Mouse (Mus musculus): ENCODE results near the gene 4931422A03Rik.

4931422A03Rik gene

DNA sequence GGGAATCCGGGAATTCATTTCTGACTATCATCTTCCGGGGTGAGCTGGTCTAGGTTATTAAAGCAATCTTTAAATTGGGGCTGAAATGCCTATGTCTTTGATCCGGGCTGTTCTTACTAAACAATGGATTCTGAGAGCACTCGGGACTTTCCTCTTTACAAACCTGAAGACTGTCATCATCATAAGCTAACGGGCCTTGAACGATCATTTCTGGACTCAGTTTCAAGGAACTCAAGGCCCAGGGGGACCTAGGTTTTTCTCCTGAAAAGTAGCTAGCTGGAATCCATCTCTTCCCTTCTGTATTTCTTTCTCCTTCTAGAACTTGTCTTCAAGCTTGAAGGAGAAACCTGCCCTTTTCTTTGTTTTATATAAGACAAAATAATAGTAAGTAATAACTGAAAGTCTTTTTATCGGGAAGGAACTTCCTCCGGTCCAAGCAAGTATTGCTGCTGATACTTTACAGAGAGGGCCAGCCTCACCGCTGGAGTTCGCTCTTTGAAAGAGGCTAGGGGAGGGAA lies 59.2 kb downstream of the 4931422A03Rik start:
- DNase-seq (ENCODE audit: low spot score) = no peak

DNA sequence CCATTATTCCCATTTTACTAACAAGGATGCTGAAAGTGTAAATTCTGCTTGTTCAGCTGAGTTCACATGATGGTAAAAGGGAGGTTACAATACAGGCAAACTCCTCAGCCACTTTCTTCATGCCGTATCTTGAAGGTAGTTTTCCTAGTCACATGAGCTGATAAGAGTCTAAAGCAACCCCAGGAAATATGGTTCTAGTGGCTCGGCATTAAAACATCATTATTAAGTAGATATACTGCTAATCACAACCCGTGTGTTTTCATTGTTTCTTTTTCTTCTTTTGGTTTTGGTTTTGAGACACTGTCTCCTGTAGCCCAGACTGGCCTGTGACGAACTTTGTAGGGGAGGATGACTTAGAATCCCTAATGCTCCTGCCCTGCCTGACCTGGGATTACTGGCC lies 60.0 kb downstream of the 4931422A03Rik start:
- DNase-seq (ENCODE audit: low spot score) = no peak

DNA sequence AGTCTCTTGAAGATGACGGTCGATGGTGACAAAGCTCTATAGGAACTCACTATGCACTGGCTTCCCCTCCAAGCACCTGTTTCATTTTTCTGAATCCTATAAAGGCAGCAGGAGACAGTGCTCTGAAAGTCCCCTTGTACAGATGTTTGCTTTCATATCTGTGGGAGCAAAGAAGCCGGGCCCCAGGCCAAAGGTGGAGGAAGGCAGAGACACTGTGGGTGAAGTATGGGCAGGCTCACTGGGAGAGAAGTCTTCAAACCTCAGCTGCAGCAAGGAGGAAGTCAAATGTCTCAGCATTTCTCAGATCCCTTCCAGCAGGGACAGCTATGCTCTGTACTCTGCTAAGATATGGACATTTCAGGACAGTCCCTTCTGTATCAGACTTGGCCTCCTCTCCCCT lies 62.8 kb downstream of the 4931422A03Rik start:
- DNase-seq (ENCODE audit: low spot score) = no peak

DNA sequence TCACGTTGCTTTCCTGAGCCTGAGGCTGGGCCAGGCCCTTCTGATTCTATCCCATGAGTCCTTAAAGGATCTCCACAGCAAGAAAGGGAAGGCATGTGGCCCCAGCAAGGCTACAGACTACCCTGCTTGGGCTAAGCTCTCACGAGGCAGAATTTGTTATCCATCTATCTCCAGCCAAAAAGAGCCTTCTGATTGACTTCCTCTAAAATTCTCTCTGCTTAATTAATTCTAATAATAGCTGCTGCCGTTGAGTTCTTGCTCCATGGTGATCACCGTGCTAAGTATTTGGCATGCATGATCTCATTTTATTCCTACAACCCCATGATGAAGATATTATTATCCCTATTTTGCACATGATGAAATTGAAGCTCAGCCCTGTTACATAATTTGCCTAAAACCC lies 65.8 kb downstream of the 4931422A03Rik start:
- DNase-seq (ENCODE audit: low spot score) = no peak

DNA sequence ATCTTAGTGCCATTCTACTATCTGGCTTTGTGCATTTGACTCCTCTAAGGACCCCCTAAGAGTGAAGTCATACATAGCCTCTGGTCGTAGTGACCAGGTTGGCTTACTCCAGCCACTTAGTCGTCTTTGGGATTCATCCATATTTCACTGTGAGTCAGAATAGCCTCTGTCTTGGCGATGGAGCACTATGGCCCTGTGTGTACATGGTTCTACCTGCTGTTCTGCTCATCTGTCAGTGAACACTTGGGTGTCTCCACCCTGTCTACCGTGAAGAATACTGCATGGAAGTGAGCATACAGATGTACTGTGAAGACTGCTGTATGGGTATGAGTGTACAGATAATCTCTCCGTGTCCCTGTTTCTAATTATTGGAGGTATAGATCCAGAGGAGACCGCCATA lies 68.6 kb downstream of the 4931422A03Rik start:
- DNase-seq (ENCODE audit: low spot score) = no peak

DNA sequence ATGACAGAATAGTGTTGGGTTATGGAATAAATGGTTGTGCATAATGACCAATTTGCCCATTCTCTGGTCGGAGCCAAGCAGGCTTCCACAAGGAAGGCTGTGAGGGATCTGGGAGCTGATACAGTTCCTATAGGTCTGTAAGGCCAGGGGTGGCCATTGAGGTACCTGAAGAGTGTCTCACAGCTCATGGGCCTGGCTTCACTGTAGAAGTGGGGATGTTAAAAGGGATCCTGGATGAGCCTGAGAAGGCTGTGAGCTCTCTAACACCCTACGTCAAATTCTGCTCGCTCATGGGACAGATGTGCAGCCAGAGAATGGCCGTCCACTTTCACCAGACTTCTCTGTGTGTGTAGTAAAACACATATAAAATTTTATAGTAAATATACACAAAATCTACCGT lies 69.1 kb downstream of the 4931422A03Rik start:
- DNase-seq (ENCODE audit: low spot score) = no peak

DNA sequence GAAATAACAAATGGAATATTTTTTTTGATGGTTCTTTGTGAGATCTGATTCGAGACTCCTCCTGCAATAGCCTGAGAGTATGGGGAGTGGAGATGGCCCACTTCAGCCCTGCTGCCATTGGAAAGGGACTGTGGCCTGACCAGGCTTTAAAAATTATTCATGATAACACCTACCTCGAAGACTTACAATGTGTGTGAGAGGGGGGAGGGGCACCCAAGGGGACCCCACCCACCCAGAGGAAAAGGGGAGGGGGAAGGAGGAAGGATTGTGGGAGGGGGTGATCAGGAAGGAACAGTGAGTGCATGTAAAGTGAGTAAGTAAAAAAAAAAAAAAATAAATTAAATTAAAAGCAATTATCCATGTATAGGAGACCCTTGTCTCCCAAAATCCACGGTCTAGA lies 69.5 kb downstream of the 4931422A03Rik start:
- no peak for DNase-seq (ENCODE audit: low spot score)

DNA sequence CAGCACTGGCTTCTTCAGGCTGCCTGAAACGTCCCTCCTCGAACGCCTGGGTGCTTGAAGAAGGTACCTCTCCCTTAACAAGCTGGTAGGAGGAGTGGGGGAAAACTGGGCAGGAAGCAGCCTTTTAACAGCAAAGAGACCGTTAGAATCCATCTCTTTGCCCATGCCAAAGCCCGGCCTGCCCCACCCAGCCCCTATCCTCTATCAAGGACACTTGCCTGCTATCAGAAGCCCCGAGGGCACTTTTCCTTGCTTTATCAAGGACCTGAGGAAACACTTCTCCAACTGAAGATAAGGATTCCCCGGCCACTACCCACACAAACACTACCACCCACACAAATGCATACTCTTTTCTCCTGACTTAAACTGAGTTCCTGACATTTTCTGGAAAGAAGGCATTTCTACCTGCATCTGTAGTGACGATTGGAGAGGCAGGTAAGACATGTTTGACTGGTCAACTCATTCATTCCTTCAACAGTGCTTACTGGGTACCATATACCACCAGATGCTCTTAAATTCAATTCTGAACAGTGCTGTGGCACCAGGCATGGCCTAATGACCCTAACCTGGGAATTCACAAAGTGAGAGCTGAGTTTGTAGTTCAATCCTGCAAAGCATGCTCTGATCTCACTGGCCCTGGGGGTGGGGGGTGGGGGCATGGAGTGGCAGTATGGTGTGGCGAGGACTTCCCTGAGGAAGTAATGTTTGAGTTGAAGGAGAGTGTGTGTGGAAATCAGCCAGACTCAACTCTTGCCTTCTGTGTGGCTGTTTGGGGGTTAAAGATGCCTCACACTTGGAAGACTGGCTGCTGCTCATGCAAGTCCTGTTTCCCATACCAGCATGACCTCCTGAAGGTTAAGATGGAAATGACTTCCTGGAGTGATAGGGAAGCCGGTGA lies 70.3 kb downstream of the 4931422A03Rik start, which contains the start of gene Lmo2:
Gene Lmo2, plus strand, starts transcription at position 338 of the 898 bp plus-strand sequence.
- DNase-seq (ENCODE audit: low spot score) = peak; percentile 77

DNA sequence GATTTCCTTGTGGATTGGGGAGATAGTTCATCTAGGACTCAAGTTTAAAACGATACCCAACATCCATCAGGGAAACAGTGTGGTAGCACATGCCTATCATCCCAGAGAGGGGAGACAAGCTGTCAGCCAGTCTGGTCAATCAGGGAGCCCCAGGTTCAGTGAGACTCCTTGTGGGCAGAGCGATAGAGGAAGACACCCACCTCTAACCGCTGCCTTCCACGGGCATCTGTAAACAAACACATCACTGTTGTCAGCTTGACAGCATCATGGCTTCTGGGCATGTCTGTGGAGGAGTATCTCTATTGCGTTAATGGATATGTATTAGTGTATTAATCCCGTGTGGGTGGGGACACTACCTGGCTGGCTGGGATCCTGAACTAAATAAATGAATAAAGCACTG lies 71.3 kb downstream of the 4931422A03Rik start:
- peak; percentile 92 for DNase-seq (ENCODE audit: low spot score)

DNA sequence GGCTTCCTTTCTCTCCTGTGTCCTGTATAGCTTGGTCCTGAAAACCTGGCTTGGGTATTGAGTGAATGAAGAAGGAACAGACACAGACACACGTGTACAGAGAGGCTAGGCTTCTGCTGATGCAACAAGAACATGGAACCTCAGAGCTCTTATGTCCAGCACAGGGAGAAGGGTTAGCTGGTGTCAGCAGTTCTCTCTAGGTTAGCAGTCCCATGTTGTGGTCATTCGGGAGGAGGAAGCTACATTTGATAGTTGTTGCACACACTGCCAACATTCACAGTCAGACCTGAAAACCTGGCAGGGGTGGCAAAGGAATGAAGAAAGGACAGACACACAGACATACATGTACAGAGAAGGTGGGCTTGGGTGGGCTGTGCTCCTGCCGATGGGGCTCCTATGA lies 72.4 kb downstream of the 4931422A03Rik start:
- DNase-seq (ENCODE audit: low spot score) = no peak

DNA sequence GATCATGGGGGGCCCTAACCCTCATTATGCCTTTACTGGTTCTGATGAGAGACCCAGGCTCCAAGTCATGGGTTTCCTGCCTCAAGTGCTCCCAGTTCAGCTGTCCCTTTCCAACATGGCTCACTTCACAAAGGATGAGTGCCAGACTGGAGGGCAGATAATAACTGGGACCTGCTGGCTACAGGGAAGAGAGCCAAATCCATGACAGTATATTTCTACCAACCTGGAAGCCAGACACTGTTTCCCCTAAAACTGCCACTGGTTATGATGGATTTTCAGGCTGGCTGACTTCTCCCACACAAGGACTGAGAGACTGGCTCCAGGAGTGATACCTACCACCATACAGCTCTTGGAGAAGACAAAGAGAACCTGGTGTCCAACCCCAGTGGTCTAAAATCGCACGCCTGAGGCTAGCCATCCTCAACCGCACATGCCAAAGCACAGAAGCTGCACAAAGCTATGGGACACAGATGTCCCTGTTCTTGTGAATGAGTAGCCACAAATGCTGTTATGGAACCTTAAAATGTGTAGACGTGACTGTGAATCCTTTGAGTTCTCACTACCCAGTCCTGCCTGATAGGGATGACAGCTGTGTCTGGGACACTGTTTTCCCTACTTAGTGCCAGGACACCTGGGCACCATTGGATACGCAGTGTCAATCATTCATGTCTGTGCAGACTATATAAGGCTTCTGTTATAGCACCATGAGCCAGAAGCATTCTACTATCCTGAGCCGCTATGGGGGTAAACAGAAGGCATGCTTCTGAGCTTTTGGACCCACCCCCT lies 74.9 kb downstream of the 4931422A03Rik start:
- DNase-seq (ENCODE audit: low spot score) = no peak

DNA sequence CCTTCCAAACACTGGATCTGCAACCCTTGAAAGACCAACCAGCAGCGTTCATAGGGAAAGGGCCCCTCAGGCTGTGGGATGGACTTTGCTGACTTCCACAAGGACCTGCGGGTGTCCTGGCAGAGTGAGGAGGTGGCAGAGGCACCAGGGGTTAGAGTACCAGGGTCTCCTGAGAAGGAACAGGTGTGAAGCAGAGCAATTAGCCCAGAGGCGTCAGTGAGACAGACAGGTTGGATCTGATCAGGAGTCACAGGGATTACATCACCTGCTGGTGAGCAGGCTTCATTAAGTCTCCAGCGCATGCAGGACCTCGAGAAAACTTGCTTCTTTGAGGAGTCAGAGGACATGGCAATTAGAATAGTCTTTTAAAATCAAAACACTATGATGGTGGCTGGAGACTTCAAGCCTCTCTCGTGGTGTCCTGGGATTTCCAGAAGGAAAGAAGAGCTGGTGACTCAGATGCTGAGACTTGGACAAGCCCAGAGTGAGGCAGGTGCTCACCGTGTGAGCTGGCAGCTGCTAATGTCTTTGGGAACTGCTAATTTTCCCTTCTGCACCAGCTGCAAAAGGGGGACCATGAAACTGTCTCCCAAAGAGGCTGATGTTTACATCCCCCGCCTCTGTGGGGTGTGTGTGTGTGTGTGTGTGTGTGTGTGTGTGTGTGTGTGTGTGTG lies 80.0 kb downstream of the 4931422A03Rik start:
- DNase-seq (ENCODE audit: low spot score) = no peak

DNA sequence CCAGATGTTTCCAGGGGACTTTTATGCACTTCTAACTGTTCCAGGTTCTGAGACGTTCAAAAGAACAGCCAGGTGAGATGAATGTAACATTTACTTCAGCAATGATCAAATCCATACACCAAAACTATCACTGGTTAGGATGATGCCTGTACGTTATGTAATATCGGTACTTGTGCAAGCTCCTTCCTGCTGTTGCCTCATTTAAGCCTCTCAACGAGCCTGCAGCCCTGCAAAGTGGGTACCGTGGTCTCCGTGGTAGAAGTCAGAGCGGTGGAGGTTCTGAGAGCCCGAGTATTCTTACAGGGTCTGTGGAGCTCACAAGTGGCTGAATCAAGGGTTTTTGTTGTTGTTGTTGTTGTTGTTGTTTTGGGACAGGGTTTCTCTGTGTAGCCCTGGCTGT lies 81.3 kb downstream of the 4931422A03Rik start:
- no peak for DNase-seq (ENCODE audit: low spot score)

DNA sequence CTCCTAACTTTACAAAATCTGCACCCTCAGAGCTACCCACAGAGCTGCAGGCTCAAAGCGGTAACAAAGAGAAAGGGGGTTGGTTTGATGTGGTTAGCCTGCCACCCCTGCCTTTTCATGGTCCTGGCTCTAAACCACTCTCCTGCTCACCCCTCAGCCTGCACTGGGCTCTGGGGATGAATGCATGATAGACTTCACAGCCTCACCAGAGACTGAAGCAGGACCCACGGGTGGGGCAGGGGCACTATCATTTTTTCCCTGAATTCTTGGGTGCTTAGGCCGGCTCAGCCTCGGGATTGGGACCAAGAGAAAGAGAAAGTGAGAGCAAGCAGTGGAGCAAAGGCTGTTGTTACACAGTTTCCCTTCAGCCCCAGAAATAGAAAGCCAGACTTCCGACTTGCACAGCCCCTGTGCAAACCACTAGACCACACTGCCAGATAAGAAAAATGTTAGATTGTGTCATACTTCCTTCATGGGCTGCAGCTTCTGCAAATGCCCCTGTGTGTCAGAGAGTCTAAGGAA lies 82.5 kb downstream of the 4931422A03Rik start:
- no peak for DNase-seq (ENCODE audit: low spot score)

DNA sequence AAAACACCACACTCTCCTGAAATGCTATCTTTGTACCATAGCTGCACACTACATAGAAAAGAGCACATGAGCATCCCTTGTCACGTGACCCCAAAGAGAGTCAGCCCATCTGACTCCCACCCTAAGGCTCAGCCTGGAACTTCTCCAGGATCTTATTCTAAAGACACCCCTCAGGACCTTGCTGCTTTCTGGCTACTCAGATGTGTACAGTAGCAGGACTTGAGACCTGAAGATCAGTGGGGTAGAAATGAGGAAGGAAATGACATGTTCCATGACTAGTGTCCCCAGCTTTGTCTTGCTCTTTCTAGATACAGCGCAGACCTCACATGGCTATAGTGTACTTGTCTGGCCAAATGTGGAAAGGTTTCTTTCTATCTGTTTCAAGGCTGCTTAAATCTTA lies 83.3 kb downstream of the 4931422A03Rik start:
- no peak for DNase-seq (ENCODE audit: low spot score)

DNA sequence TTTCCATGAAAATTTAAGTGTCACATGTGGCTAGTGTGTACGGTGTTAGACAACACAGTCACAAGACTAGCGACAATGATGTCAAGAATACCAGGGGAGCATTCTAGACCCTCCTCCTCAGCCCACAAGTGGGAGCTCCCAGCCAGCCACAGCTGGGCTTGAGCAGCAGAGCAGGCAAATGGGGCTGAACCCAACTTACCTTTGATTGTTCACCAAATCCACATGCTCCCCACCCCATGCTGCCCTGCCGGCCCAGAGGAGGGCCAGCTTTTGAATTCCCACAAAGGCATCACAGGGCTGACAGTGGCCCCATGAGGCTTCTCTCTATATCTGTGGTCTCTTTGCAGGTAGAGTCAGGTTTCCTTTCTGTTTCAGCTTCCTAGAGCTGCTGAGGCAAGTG lies 87.1 kb downstream of the 4931422A03Rik start:
- no peak for DNase-seq (ENCODE audit: low spot score)

DNA sequence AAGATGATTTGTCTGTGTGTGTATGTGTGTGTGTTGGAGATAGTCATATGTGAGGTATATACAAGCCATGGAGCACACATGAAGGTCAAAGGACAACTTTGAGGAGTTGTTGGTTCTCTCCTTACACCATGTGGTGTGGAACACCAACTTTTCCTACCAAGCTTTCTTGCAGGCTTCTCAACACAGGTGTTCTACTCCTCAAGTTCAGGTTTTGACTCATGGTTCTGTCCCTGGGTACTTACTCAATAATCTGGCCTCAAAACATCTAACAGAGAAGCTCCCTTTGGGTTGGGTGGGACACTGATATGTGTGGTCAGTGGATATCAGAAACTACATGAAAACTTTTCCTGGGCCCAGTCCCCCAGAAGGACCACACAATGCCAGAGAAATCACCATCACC lies 89.2 kb downstream of the 4931422A03Rik start:
- no peak for DNase-seq (ENCODE audit: low spot score)

DNA sequence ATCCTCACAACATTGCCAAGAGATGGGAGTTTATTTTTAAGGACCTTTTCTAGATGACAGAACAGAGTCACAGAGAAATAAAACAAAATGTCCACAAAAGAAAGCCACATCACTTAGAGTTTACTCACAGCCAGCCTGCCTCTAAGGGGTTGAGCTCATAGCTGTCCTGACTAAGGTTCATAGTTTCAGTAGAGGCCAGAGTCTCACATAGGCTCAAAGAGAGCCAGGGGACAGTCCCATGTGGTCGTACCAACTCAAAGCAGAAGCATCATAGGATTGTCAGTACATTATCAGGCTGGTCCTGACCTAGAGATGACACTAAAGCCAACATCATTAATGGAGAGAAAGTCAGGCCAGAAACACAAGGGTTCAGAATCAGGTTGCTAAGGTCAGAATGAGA lies 89.6 kb downstream of the 4931422A03Rik start:
- DNase-seq (ENCODE audit: low spot score) = no peak

DNA sequence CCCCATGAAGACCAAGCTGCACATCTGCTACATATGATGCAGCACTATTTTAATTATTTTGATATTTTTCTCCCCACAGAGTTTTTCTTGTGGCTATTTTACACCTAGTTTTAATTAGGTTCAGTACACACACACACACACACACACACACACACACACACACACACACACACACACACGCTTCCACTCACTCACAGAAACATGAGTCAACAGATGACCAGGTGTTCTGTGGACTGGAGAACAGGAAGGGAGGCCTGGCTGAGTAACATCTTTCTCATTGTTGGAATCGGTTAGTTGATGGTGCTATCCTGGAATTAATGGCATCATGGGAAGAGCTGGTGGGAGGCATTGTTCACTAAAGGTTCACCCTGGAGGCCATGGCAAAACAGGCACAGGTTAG lies 90.5 kb downstream of the 4931422A03Rik start:
- DNase-seq (ENCODE audit: low spot score) = no peak

DNA sequence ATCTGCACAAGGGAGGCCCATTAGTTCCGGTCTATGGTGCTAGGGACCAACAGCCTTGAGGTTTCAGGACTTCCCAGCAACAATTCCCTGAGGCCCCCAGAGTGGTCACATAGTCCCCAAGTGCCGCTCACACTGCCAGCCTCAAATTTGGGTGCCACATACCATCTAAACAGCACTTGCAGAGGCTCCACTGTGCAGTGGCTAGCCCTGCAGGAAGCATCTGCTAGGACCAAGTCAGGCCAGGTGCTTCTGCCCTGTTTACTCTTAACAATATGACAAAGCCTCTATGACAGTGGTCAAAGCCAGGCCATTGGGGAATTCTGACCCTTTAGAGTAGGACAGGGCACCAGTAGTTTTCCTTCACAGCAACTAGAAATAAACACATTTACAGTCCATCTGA lies 91.5 kb downstream of the 4931422A03Rik start:
- DNase-seq (ENCODE audit: low spot score) = no peak

DNA sequence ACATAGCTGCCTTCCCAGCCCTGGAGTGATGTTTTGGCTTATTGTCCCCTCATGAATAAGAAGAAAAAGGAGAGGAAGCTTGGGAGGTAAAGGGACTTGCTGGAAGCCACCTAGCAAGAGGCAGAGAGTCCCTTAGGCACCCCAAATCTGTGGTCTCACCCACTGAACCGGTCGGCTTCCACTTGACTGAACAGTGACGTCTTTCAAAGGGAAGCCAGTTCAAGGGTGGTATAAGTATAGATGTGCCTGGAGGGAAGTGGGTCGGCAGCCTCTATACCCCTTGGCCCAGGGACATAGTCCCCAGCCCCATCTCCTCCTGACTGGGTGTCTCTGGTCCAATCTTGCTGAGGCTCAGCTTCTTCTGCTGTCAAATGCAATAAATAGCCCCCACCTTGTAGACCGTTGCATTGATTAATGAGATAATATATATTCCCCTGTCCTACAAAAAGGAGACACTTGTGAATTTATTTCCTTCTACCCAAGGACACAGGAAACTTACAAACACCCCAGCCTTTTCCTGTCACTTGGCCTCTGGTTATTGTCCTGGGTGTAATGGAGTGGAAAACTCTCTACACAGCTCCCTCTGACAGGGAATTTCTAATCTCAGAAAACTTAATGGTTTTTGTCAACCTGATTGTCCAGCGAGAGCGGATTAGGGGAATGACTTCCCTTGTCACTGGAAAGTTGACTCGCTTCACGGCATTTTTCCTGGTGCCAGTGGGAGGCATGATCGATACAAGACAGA lies 92.3 kb downstream of the 4931422A03Rik start:
- no peak for DNase-seq (ENCODE audit: low spot score)
